Mouse (Mus musculus) gastrocnemius, postnatal 25 days (tissue): Measurements from ENCODE around the gene Lrrc3b. TPM values are rescaled to one million over a fixed set of nuclear protein-coding genes. Genes with fewer than 3 reads are reported as not detected.

ENCODE experiments used
- DNase-seq: peaks from one replicate; pipeline ENCODE4 v3.0.0; 2022
- total RNA-seq, 2 experiments: library from RNA; stranded (reverse); gene quantifications; 1 replicate in 1 of 2; 2 replicates in 1 of 2; pipeline ENCODE4 v1.2.3; 2021

Gene Lrrc3b
- total RNA-seq, 2 experiments from 2014 or later = 1.8 to 1.9 TPM

- no peak for DNase-seq
Observed at GRCm38 (mm10) chr14:15331370-15331769, 107.4 kb downstream of the Lrrc3b start.

GRCm38 (mm10) chr14:15330155-15330554 is 108.6 kb downstream of the Lrrc3b start:
- DNase-seq = no peak

DNA sequence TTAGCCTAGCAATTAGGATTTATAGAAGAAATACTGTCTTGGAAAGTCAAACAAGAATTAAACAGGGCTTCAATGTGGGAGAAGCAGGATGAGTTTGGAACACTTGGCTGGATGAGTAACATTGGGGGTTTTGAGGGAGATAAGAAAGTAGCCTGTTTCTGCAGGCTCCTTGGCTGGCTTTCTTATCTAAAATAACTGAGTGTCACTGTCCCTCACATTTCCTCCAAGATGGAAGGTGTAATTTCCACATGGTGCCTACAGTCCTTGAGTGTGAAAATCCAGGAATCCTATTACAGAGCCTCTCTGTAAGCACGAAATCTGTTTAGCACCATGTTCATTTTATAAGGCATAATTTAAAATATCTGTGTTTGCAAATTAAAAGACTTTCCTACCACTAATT is 112.9 kb downstream of the Lrrc3b start:
- DNase-seq = no peak

DNA sequence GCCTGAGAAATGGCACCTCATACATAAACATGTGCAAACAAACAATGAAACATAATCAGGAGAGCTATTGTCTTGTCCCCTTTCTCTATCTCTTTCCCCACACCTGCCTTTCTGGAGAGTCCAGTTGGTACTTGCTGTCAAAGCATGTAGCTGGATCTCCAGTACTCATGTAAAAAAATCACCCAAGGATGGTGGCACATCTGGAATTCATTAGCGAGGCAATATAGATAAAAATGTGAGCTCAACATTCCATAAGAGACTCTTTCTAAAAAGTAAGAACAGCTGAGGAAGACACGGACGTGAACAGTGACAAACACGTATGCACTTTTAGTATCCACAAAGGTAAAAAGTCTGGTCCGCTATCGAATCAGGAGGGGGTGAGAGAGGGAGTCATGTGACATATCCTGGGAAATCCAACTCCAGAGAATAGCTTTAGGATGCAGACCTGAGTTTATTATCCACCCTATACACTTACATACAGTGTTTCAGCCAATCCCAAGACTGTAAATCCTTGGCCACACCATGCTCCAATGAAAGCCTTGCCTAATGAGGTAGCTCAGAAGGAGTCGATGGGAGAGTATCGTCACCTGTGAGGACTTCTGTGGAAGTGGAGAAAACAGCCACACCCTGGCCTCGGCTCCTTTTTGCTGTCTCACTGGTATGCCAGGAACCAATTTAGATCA is 116.2 kb downstream of the Lrrc3b start:
- no peak for DNase-seq

DNA sequence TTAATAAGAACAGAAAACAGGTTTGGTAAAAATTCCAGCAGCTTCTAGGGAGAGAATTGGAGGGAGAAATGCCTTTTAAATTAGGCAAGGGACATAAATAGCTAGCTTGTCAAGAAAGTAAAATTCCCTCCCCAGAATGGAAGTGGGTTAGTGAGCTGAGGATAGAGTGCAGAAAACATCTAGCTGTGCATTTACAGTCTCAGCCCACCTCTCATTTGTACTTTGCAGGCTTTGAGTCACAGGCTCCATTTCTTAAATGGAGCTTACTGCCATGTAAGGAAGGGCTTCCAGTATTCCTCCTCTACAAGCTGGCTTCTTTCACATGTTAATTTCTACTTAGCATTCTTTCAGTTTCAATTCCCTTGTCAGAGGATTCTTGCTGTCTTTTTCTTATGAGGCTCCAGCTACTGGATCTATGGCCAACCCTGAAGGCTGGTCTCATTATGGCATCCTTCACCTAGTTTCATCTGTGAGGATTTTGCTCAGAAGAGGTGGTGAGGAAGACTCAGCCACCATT is 119.3 kb downstream of the Lrrc3b start:
- DNase-seq = no peak

DNA sequence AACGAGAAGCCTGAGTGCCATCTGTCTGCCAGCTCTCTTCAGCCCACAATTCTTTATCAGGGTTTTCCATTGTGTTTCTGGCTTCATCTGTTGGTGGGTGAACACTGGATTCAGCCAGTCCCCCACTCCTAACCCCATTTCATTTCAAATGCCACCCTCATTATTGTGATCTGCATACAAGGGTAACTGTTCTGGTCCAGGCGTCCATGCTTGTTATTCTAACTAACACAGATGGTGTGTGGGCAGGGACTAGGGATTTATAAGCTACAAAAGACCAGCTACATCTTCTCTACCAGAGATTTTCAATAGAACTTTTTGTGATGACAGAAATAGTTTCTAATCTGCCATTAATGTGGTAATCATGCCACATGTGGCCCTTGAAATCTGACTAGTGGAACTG is 130.2 kb downstream of the Lrrc3b start:
- DNase-seq = no peak
